ENCODE assay signal across 7 mouse cellular contexts in genomic region chr9:7184897-7185291, GRCm38 (mm10). TPM values are rescaled to one million over a fixed set of nuclear protein-coding genes. Genes with fewer than 3 reads are reported as not detected.
A peak's percentile ranks its signal among the peaks of the same experiment; 100 is the strongest.
DNase-seq lines count a peak whose midpoint lies in the region; ATAC-seq and TF ChIP-seq lines count a peak whose summit lies in the region.

No protein-coding gene starts in this region.

- TF ChIP-seq POLR2A in spleen, adult 2 months (IDR thresholded peaks at IDR 0.05; ENCODE audit: low read depth, low read length): no peak

- peak overlapping the region; percentile 86 for H3K27ac ChIP-seq in spleen, adult 2 months (ENCODE audit: insufficient read depth, low read length)
- H3K27ac ChIP-seq in forebrain, embryonic 12.5 days: peak overlapping the region; percentile 93
- peak overlapping the region; percentile 94 for H3K27ac ChIP-seq in hindbrain, postnatal 0 days
- peak overlapping the region; percentile 75 for H3K27ac ChIP-seq in liver, embryonic 14.5 days
- H3K27ac ChIP-seq in neural tube, embryonic 14.5 days (ENCODE audit: low read depth, low read length): peak overlapping the region; percentile 90

- no peaks in the 10 kb centered on the region for H3K27me3 ChIP-seq in spleen, adult 2 months (ENCODE audit: control insufficient read depth, insufficient read depth, low read length)
- no peaks in the 10 kb centered on the region for H3K27me3 ChIP-seq in forebrain, embryonic 12.5 days
- H3K27me3 ChIP-seq in hindbrain, postnatal 0 days (ENCODE audit: insufficient read depth, low read length): no peaks in the 10 kb centered on the region
- no peaks in the 10 kb centered on the region for H3K27me3 ChIP-seq in liver, embryonic 14.5 days (ENCODE audit: control insufficient read depth, insufficient read depth, low read length)
- H3K27me3 ChIP-seq in neural tube, embryonic 14.5 days (ENCODE audit: control insufficient read depth, insufficient read depth, low read length): no peaks in the 10 kb centered on the region

- TF ChIP-seq CTCF in spleen, adult 2 months (IDR thresholded peaks at IDR 0.05; ENCODE audit: extremely low read depth, insufficient read depth, insufficient read length, insufficient replicate concordance): no peak
- TF ChIP-seq CTCF in hindbrain, postnatal 0 days (IDR thresholded peaks at IDR 0.05; ENCODE audit: low read depth): no peak
- TF ChIP-seq CTCF in liver, embryonic 14.5 days (IDR thresholded peaks at IDR 0.05; ENCODE audit: low read depth): no peak

- under 1% methylated on average over 31 of the region's 31 CpGs for WGBS in spleen, adult 2 months
- 0% methylated on average over 27 of the region's 31 CpGs for WGBS in forebrain, embryonic 12.5 days
- WGBS in hindbrain, postnatal 0 days: under 1% methylated on average over 28 of the region's 31 CpGs
- WGBS in liver, embryonic 14.5 days (ENCODE audit: insufficient replicate concordance): under 1% methylated on average over 25 of the region's 31 CpGs
- 0% methylated on average over 25 of the region's 31 CpGs for WGBS in neural tube, embryonic 14.5 days

- peak; percentile 78 for ATAC-seq in forebrain, embryonic 12.5 days (ENCODE audit: low FRiP score)
- ATAC-seq in hindbrain, postnatal 0 days: peak; percentile 74
- peak; percentile 80 for ATAC-seq in liver, embryonic 14.5 days (ENCODE audit: insufficient read depth)
- peak; percentile 85 for ATAC-seq in neural tube, embryonic 14.5 days (ENCODE audit: low read depth)

- no peak for DNase-seq in spleen, adult 2 months (ENCODE audit: low read depth in 1 of 2, low spot score in 2 of 2)
- no peak for DNase-seq in spleen, postnatal 10 days (ENCODE audit: low spot score in 2 of 2)
- peak; percentile 14 to 16 for DNase-seq in adrenal gland, postnatal 4 days (ENCODE audit: low spot score in 2 of 2)
- peak; percentile 58 for DNase-seq in hindbrain, postnatal 0 days (ENCODE audit: low spot score)
- no peak for DNase-seq in liver, embryonic 14.5 days (ENCODE audit: low read depth in 3 of 3, low spot score in 3 of 3)

- H3K9me3 ChIP-seq in forebrain, embryonic 12.5 days: no peaks in the 10 kb centered on the region
- H3K9me3 ChIP-seq in hindbrain, postnatal 0 days (ENCODE audit: low read length): no peaks in the 10 kb centered on the region
- no peaks in the 10 kb centered on the region for H3K9me3 ChIP-seq in liver, embryonic 14.5 days (ENCODE audit: control insufficient read depth, low read length)
- no peaks in the 10 kb centered on the region for H3K9me3 ChIP-seq in neural tube, embryonic 14.5 days (ENCODE audit: control insufficient read depth, low read length)

- TF ChIP-seq EP300 in liver, embryonic 14.5 days (IDR thresholded peaks at IDR 0.05; ENCODE audit: low read depth): no peak

- H3K9ac ChIP-seq in forebrain, embryonic 12.5 days: peak overlapping the region; percentile 94
- peak overlapping the region; percentile 91 for H3K9ac ChIP-seq in hindbrain, postnatal 0 days (replicated peaks; ENCODE audit: low read length)
- peak overlapping the region; percentile 87 for H3K9ac ChIP-seq in liver, embryonic 14.5 days (replicated peaks)
- peak overlapping the region; percentile 82 for H3K9ac ChIP-seq in neural tube, embryonic 14.5 days (replicated peaks; ENCODE audit: low read depth, low read length)

- H3K36me3 ChIP-seq in spleen, adult 2 months (ENCODE audit: control insufficient read depth, insufficient read depth, low read length): no peaks in the 10 kb centered on the region; the same call in 1 of the 2 replicates
- H3K36me3 ChIP-seq in forebrain, embryonic 12.5 days (replicated peaks): peaks cover 4% of the 10 kb centered on the region; the same call in 1 of the 2 replicates
- no peaks in the 10 kb centered on the region for H3K36me3 ChIP-seq in hindbrain, postnatal 0 days (ENCODE audit: insufficient read depth, low read length)
- H3K36me3 ChIP-seq in liver, embryonic 14.5 days (replicated peaks; ENCODE audit: control insufficient read depth, insufficient read depth, low read depth): peaks cover 1% of the 10 kb centered on the region
- H3K36me3 ChIP-seq in neural tube, embryonic 14.5 days (ENCODE audit: control insufficient read depth, insufficient read depth, low read length): no peaks in the 10 kb centered on the region

- peaks cover 5% of the 10 kb centered on the region; the same call in 1 of the 2 replicates for H3K4me1 ChIP-seq in spleen, adult 2 months (ENCODE audit: control insufficient read depth, insufficient read depth, insufficient read length)
- peaks cover 18% of the 10 kb centered on the region for H3K4me1 ChIP-seq in forebrain, embryonic 12.5 days
- H3K4me1 ChIP-seq in hindbrain, postnatal 0 days (ENCODE audit: insufficient read depth, low read length): peaks cover 4% of the 10 kb centered on the region; the same call in 1 of the 2 replicates
- peaks cover 0 to 4% of the 10 kb centered on the region in 2 experiments; a peak in 3 of 4 replicates for H3K4me1 ChIP-seq in liver, embryonic 14.5 days (replicated peaks; ENCODE audit: control insufficient read depth in 2 of 2, insufficient read depth in 2 of 2, low read length in 1 of 2)
- H3K4me1 ChIP-seq in neural tube, embryonic 14.5 days (ENCODE audit: control insufficient read depth, insufficient read depth, low read length): peaks cover 20% of the 10 kb centered on the region

- H3K4me3 ChIP-seq in spleen, adult 2 months (ENCODE audit: extremely low read depth, insufficient read depth, insufficient read length): peak overlapping the region; percentile 86
- H3K4me3 ChIP-seq in forebrain, embryonic 12.5 days (replicated peaks): peak overlapping the region; percentile 93
- H3K4me3 ChIP-seq in hindbrain, postnatal 0 days (ENCODE audit: low read length): peak overlapping the region; percentile 95
- peak overlapping the region; percentile 82 to 94 for H3K4me3 ChIP-seq in liver, embryonic 14.5 days (ENCODE audit: insufficient read depth in 1 of 2, low read depth in 2 of 2, low read length in 2 of 2)
- H3K4me3 ChIP-seq in neural tube, embryonic 14.5 days (ENCODE audit: low read depth, low read length): peak overlapping the region; percentile 99

- H3K4me2 ChIP-seq in forebrain, embryonic 12.5 days: peak overlapping the region; percentile 87
- H3K4me2 ChIP-seq in hindbrain, postnatal 0 days (ENCODE audit: low read depth, low read length): peak overlapping the region; percentile 81
- H3K4me2 ChIP-seq in liver, embryonic 14.5 days (ENCODE audit: low read depth): peak overlapping the region; percentile 77
- H3K4me2 ChIP-seq in neural tube, embryonic 14.5 days (ENCODE audit: low read depth, low read length): peak overlapping the region; percentile 97

RNA-seq across cellular contexts. Expression of gene Dcun1d5, which starts 0.6 kb away (rescaled TPM):
- 13.6 and 27.1 TPM in 2 replicates for polyA plus RNA-seq in spleen, adult 2 months (2012; rRNA removed)
- 10 to 100 TPM; 87.6 to 96.6 TPM for total RNA-seq in adrenal gland, postnatal 4 days (2021)
- 148 and 151 TPM in 2 replicates for polyA plus RNA-seq in forebrain, embryonic 12.5 days (2016; fragmentation: Nextera tagmentation; extraction: Ambion mirVana)
- total RNA-seq in hindbrain, postnatal 0 days (2014; rRNA removed): 64.0 and 78.7 TPM in 2 replicates
- polyA plus RNA-seq in hindbrain, postnatal 0 days (2015; fragmentation: Nextera tagmentation; extraction: Ambion mirVana): 83.4 and 87.4 TPM in 2 replicates
- 16.7 and 29.9 TPM in 2 replicates for polyA plus RNA-seq in liver, embryonic 14.5 days (2012; rRNA removed)
- polyA plus RNA-seq in liver, embryonic 14.5 days (2014; fragmentation: Nextera tagmentation; extraction: Ambion mirVana): 74.2 and 78.3 TPM in 2 replicates
- 116 and 117 TPM in 2 replicates for polyA plus RNA-seq in neural tube, embryonic 14.5 days (2014; fragmentation: Nextera tagmentation; extraction: Ambion mirVana)

RNA-seq across cellular contexts. Expression of gene Dync2h1, which starts 0.6 kb away (rescaled TPM):
- 0.35 and 0.38 TPM in 2 replicates for polyA plus RNA-seq in spleen, adult 2 months (2012; rRNA removed)
- total RNA-seq in adrenal gland, postnatal 4 days (2021): 10 to 100 TPM; 16.2 to 19.2 TPM
- polyA plus RNA-seq in forebrain, embryonic 12.5 days (2016; fragmentation: Nextera tagmentation; extraction: Ambion mirVana): 33.1 and 33.2 TPM in 2 replicates
- total RNA-seq in hindbrain, postnatal 0 days (2014; rRNA removed): 12.2 and 13.0 TPM in 2 replicates
- polyA plus RNA-seq in hindbrain, postnatal 0 days (2015; fragmentation: Nextera tagmentation; extraction: Ambion mirVana): 14.5 and 16.7 TPM in 2 replicates
- polyA plus RNA-seq in liver, embryonic 14.5 days (2012; rRNA removed): 0.31 and 0.46 TPM in 2 replicates
- polyA plus RNA-seq in liver, embryonic 14.5 days (2014; fragmentation: Nextera tagmentation; extraction: Ambion mirVana): 1.8 TPM in 2 replicates
- 24.5 and 26.2 TPM in 2 replicates for polyA plus RNA-seq in neural tube, embryonic 14.5 days (2014; fragmentation: Nextera tagmentation; extraction: Ambion mirVana)

Comparison
In these comparisons a context has a peak if more than half of its experiments do, and no peak if none do; other contexts are left out.
1. DNase-seq: peak in adrenal gland, postnatal 4 days (2 of 2) and hindbrain, postnatal 0 days (single experiment); none in spleen, adult 2 months (0 of 2), spleen, postnatal 10 days (0 of 2) and liver, embryonic 14.5 days (0 of 3).
2. Peak in every context shown above with its lines, with median percentiles within 50 percentile points of each other: H3K27ac ChIP-seq, H3K4me3 ChIP-seq, ATAC-seq, H3K4me2 ChIP-seq and H3K9ac ChIP-seq.